ENCODE assay signal across 34 mouse cellular contexts in the genomic region with DNA sequence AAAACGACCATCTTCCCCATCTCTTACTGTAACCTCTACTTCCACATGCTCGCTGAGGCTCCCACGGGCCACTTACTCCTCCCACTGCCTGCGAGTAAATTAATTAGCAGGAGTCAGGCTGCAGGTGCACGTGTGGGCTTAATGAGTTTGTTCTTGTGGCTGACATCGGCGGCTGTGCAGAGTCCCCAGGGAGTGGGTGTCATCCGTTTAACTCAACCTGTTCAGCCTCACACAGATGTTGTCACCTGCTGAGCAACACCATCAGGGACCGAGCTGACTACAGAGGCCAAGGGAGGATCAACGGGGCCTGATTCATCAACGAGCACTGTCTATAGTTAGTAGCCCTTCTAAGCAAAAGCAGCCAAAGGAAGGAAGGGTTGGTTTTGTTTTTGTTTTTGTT.
DNase-seq lines count a peak whose midpoint lies in the region; ATAC-seq lines count a peak whose summit lies in the region.
"Had no signal": no experiment of that assay in that cellular context is flagged by ENCODE, and none has a peak within 500 bp of the region (broad histone marks: within the 10 kb centered on the region; RNA-seq: fewer than 3 reads in every experiment).

No protein-coding gene starts in this region.

- no peak overlapping the region for H3K9ac ChIP-seq in midbrain, embryonic 15.5 days
- H3K9ac ChIP-seq: heart, embryonic 12.5 days; hindbrain, embryonic 14.5 days; kidney, embryonic 15.5 days; limb, embryonic 15.5 days; liver, embryonic 13.5 days; neural tube, embryonic 12.5 days had no signal

- no peak overlapping the region for H3K27ac ChIP-seq in midbrain, embryonic 15.5 days
- H3K27ac ChIP-seq: forebrain, embryonic 10.5 days; gastrocnemius, adult 2 months; heart, adult 2 months; hindbrain, embryonic 14.5 days; kidney, embryonic 15.5 days; limb, embryonic 15.5 days; liver, embryonic 13.5 days; neural tube, embryonic 12.5 days; stomach, postnatal 0 days had no signal

- no peak overlapping the region for H3K4me2 ChIP-seq in midbrain, embryonic 15.5 days
- H3K4me2 ChIP-seq: heart, embryonic 12.5 days; hindbrain, embryonic 14.5 days; kidney, embryonic 15.5 days; limb, embryonic 15.5 days; liver, embryonic 13.5 days; neural tube, embryonic 12.5 days had no signal

- H3K4me3 ChIP-seq in midbrain, embryonic 15.5 days, result no peak overlapping the region
- H3K4me3 ChIP-seq: forebrain, embryonic 10.5 days; gastrocnemius, adult 2 months; heart, adult 2 months; heart, embryonic 12.5 days; kidney, embryonic 15.5 days; limb, embryonic 15.5 days; liver, embryonic 13.5 days; myocyte; neural tube, embryonic 12.5 days had no signal

- no peaks in the 10 kb centered on the region for H3K27me3 ChIP-seq in midbrain, embryonic 15.5 days (replicated peaks)
- H3K27me3 ChIP-seq: kidney, embryonic 15.5 days; liver, embryonic 13.5 days; neural tube, embryonic 12.5 days had no signal

- H3K4me1 ChIP-seq in midbrain, embryonic 15.5 days, result peaks cover 12% of the 10 kb centered on the region; the same call in 1 of the 2 replicates
- H3K4me1 ChIP-seq: heart, embryonic 12.5 days; kidney, embryonic 15.5 days; limb, embryonic 15.5 days; liver, embryonic 13.5 days had no signal

- DNase-seq in lung, postnatal 36 days, result peak; percentile 4
- no peak for DNase-seq in lung, postnatal 4 days
- peak; percentile 86 for DNase-seq in A20 (ENCODE audit: low read depth, low spot score)
- no peak for DNase-seq in kidney, postnatal 10 days
- DNase-seq in kidney, postnatal 36 days, result no peak
- DNase-seq: adrenal gland, postnatal 10 days; cerebellum, adult 2 months; cerebellum, postnatal 14 days; gastrocnemius, adult 2 months; heart, adult 2 months; heart, postnatal 4 days; kidney, adult 18-20 months; kidney, postnatal 4 days; left cerebral cortex, postnatal 4 days; liver, embryonic 13.5 days; lung, adult 18-20 months; right cerebral cortex, postnatal 4 days; thymus, adult 18-20 months had no signal

- H3K9me3 ChIP-seq in midbrain, embryonic 15.5 days, result no peaks in the 10 kb centered on the region
- H3K9me3 ChIP-seq: forebrain, embryonic 10.5 days; heart, embryonic 12.5 days; kidney, embryonic 15.5 days; limb, embryonic 15.5 days; liver, embryonic 13.5 days; neural tube, embryonic 12.5 days had no signal

- ATAC-seq in CD4-positive, CD25-positive, alpha-beta regulatory T cell, adult 4 months, result peak; percentile 17
- peak; percentile 55 for ATAC-seq in neutrophil, adult 5-6 weeks (ENCODE audit: extremely low read depth, insufficient number of reproducible peaks, low FRiP score, poor library complexity, severe bottlenecking)
- no peak for ATAC-seq in midbrain, embryonic 15.5 days (replicated peaks)
- ATAC-seq: forebrain, embryonic 16.5 days; inflammation-experienced regulatory T-cells, adult 6 months; lung, postnatal 0 days; midbrain, embryonic 16.5 days; Patski had no signal

- no peaks in the 10 kb centered on the region; the same call in 1 of the 2 replicates for H3K36me3 ChIP-seq in midbrain, embryonic 15.5 days (replicated peaks)
- H3K36me3 ChIP-seq: forebrain, embryonic 10.5 days; heart, embryonic 12.5 days; kidney, embryonic 15.5 days; limb, embryonic 15.5 days; liver, embryonic 13.5 days; neural tube, embryonic 12.5 days had no signal

- 35% methylated on average over 11 of the region's 11 CpGs for WGBS in midbrain, embryonic 15.5 days

Comparison
In these comparisons a context has a peak if more than half of its experiments do, and no peak if none do; other contexts are left out.
1. DNase-seq: peak in lung, postnatal 36 days (single experiment) and A20 (single experiment); none in lung, postnatal 4 days (0 of 2), kidney, postnatal 10 days (single experiment) and kidney, postnatal 36 days (0 of 2).